Mouse (Mus musculus) G1E (cell line): Measurements from ENCODE around the gene Ndufb10.

ENCODE experiments used
- CTCF ChIP-seq: IDR thresholded peaks from 2 replicates; pipeline ENCODE4 v1.5.1; 2012; ENCODE audit warnings: low read depth, low read length, inconsistent platforms, mixed read lengths
- GATA1 ChIP-seq: IDR thresholded peaks from 2 replicates; pipeline ENCODE4 v1.6.1; 2012; ENCODE audit warnings: borderline replicate concordance, low read length, inconsistent platforms, mixed read lengths
- GATA2 ChIP-seq: IDR thresholded peaks from 2 replicates; pipeline ENCODE4 v1.6.1; 2012; ENCODE audit warnings: low read depth, low read length, inconsistent platforms, borderline replicate concordance
- POLR2AphosphoS5 ChIP-seq: IDR thresholded peaks from 2 replicates; pipeline ENCODE4 v1.6.1; 2012; ENCODE audit warnings: low read depth, low read length, inconsistent platforms; ENCODE audit not compliant: insufficient replicate concordance
- TAL1 ChIP-seq: conservative IDR thresholded peaks from 2 replicates; pipeline ENCODE4 v1.6.1; 2012; ENCODE audit warnings: low read depth, low read length, inconsistent platforms, mixed read lengths

GRCm38 (mm10) chr17:24695326-24696010, 28.8 kb downstream of the Ndufb10 start:
- TF ChIP-seq POLR2AphosphoS5, result no peak
- TF ChIP-seq TAL1, result no peak
- TF ChIP-seq GATA1, result no peak
- no peak for TF ChIP-seq CTCF
- TF ChIP-seq GATA2, result no peak
